7 mouse cellular contexts compared by ENCODE assay signal in the genomic region with DNA sequence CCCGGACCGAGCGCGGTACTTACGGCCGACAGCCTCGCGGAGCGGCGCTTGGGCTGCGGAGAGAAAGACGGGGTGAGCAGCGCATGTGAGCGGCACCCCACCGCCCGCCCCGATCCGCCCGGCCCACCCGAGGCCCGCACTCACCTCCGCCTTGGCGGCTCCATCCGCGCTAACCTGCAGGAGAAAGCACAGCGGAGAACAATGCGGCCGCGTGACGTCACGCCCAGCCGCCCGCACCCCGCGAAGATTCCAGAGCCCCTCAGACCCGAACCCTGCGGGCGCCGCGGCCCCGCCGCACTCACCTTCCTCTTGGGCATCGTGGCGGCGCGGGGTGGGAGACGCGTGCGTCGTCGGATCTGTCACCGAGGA. TPM values are rescaled to one million over a fixed set of nuclear protein-coding genes. Genes with fewer than 3 reads are reported as not detected.
DNase-seq lines count a peak whose midpoint lies in the region; ATAC-seq and TF ChIP-seq lines count a peak whose summit lies in the region.

No protein-coding gene starts in this region.

- H3K9me3 ChIP-seq in lung, postnatal 0 days (ENCODE audit: low read length) = no peaks in the 10 kb centered on the region
- no peaks in the 10 kb centered on the region for H3K9me3 ChIP-seq in limb, embryonic 15.5 days
- H3K9me3 ChIP-seq in stomach, embryonic 16.5 days (replicated peaks; ENCODE audit: control insufficient read depth, low read length) = no peaks in the 10 kb centered on the region

- 1% methylated on average over 44 of the region's 52 CpGs for WGBS in lung, postnatal 0 days
- under 1% methylated on average over 43 of the region's 52 CpGs for WGBS in limb, embryonic 15.5 days
- WGBS in stomach, embryonic 16.5 days = under 1% methylated on average over 52 of the region's 52 CpGs

- H3K4me2 ChIP-seq in lung, postnatal 0 days (replicated peaks; ENCODE audit: low read depth, low read length) = peak overlapping the region; percentile 83
- H3K4me2 ChIP-seq in limb, embryonic 15.5 days = peak overlapping the region; percentile 67
- H3K4me2 ChIP-seq in stomach, embryonic 16.5 days (ENCODE audit: low read depth, low read length) = peak overlapping the region; percentile 88

- peak overlapping the region; percentile 83 for H3K4me3 ChIP-seq in lung, postnatal 0 days (ENCODE audit: low read depth, low read length)
- H3K4me3 ChIP-seq in limb, embryonic 15.5 days = peak overlapping the region; percentile 95
- peak overlapping the region; percentile 77 for H3K4me3 ChIP-seq in stomach, embryonic 16.5 days (replicated peaks; ENCODE audit: low read length)

- TF ChIP-seq CTCF in lung, postnatal 0 days (IDR thresholded peaks at IDR 0.05) = no peak

- peak overlapping the region; percentile 87 for H3K9ac ChIP-seq in lung, postnatal 0 days (replicated peaks; ENCODE audit: low read depth)
- H3K9ac ChIP-seq in limb, embryonic 15.5 days = peak overlapping the region; percentile 90
- peak overlapping the region; percentile 92 for H3K9ac ChIP-seq in stomach, embryonic 16.5 days (ENCODE audit: low read length)

- H3K36me3 ChIP-seq in lung, postnatal 0 days (ENCODE audit: insufficient read depth, low read length) = peaks cover 9% of the 10 kb centered on the region; the same call in 1 of the 2 replicates
- H3K36me3 ChIP-seq in limb, embryonic 15.5 days = peaks cover 34% of the 10 kb centered on the region
- peaks cover 19% of the 10 kb centered on the region for H3K36me3 ChIP-seq in stomach, embryonic 16.5 days (ENCODE audit: control insufficient read depth, insufficient read depth, low read length)

- no peak for DNase-seq in lung, postnatal 0 days (ENCODE audit: low spot score)
- DNase-seq in lung, postnatal 25 days (ENCODE audit: low spot score) = no peak
- DNase-seq in right cerebral cortex, postnatal 4 days = no peak
- DNase-seq in embryo, embryonic 10.5 days (ENCODE audit: low spot score) = no peak

- peaks cover 8% of the 10 kb centered on the region; the same call in 1 of the 2 replicates for H3K4me1 ChIP-seq in lung, postnatal 0 days (ENCODE audit: insufficient read depth, low read depth, low read length)
- peaks cover 20% of the 10 kb centered on the region for H3K4me1 ChIP-seq in limb, embryonic 15.5 days
- peaks cover 14% of the 10 kb centered on the region for H3K4me1 ChIP-seq in stomach, embryonic 16.5 days (ENCODE audit: control insufficient read depth, insufficient read depth, low read length)

- no peak for TF ChIP-seq EP300 in lung, postnatal 0 days (IDR thresholded peaks at IDR 0.05)

- peak overlapping the region; percentile 95 for H3K27ac ChIP-seq in lung, postnatal 0 days (ENCODE audit: low read length)
- peak overlapping the region; percentile 97 for H3K27ac ChIP-seq in limb, embryonic 15.5 days
- peak overlapping the region; percentile 97 for H3K27ac ChIP-seq in stomach, embryonic 16.5 days (ENCODE audit: low read length)

- no peaks in the 10 kb centered on the region for H3K27me3 ChIP-seq in lung, postnatal 0 days (replicated peaks; ENCODE audit: insufficient read depth, low read length)
- H3K27me3 ChIP-seq in limb, embryonic 15.5 days = no peaks in the 10 kb centered on the region
- no peaks in the 10 kb centered on the region for H3K27me3 ChIP-seq in stomach, embryonic 16.5 days (ENCODE audit: control insufficient read depth, insufficient read depth, low read length)

- peak; percentile 36 for ATAC-seq in lung, postnatal 0 days
- 0 out of 2 replicates have a peak, but pooled peaks have one; percentile 41 for ATAC-seq in erythroblast, adult 5-6 weeks (replicated peaks; ENCODE audit: low FRiP score, poor library complexity, severe bottlenecking)
- ATAC-seq in limb, embryonic 15.5 days (ENCODE audit: insufficient number of reproducible peaks, low FRiP score, low TSS enrichment, low read depth) = peak; percentile 50
- ATAC-seq in stomach, embryonic 16.5 days (ENCODE audit: insufficient read depth, low FRiP score) = peak; percentile 55

RNA-seq across cellular contexts. Expression of gene Hmgn1, which starts 0.3 kb away (rescaled TPM):
- polyA plus RNA-seq in lung, postnatal 0 days (2015; fragmentation: Nextera tagmentation; extraction: Ambion mirVana) = 279 and 307 TPM in 2 replicates
- total RNA-seq in erythroblast, adult 5-6 weeks (2015; ENCODE audit: low replicate concordance) = 27.8 and 30.0 TPM in 2 replicates
- 14.2 and 15.1 TPM in 2 replicates for total RNA-seq in erythroblast, adult 5-6 weeks (2017; ENCODE audit: low replicate concordance)
- polyA plus RNA-seq in limb, embryonic 15.5 days (2015; fragmentation: Nextera tagmentation; extraction: Ambion mirVana) = 553 and 582 TPM in 2 replicates
- 480 and 562 TPM in 2 replicates for polyA plus RNA-seq in stomach, embryonic 16.5 days (2015; fragmentation: Nextera tagmentation; extraction: Ambion mirVana)

RNA-seq across cellular contexts. Expression of gene Wrb, which starts 17.9 kb away (rescaled TPM):
- polyA plus RNA-seq in lung, postnatal 0 days (2015; fragmentation: Nextera tagmentation; extraction: Ambion mirVana) = 25.3 and 28.6 TPM in 2 replicates
- total RNA-seq in erythroblast, adult 5-6 weeks (2015; ENCODE audit: low replicate concordance) = 0.77 and 2.5 TPM in 2 replicates
- total RNA-seq in erythroblast, adult 5-6 weeks (2017; ENCODE audit: low replicate concordance) = 0.98 and 3.0 TPM in 2 replicates
- 47.2 and 49.1 TPM in 2 replicates for polyA plus RNA-seq in limb, embryonic 15.5 days (2015; fragmentation: Nextera tagmentation; extraction: Ambion mirVana)
- polyA plus RNA-seq in stomach, embryonic 16.5 days (2015; fragmentation: Nextera tagmentation; extraction: Ambion mirVana) = 55.4 and 63.1 TPM in 2 replicates

RNA-seq across cellular contexts. Expression of gene Brwd1, which starts 44.9 kb away (rescaled TPM):
- polyA plus RNA-seq in lung, postnatal 0 days (2015; fragmentation: Nextera tagmentation; extraction: Ambion mirVana) = 38.2 and 42.5 TPM in 2 replicates
- 10.4 and 10.6 TPM in 2 replicates for total RNA-seq in erythroblast, adult 5-6 weeks (2015; ENCODE audit: low replicate concordance)
- total RNA-seq in erythroblast, adult 5-6 weeks (2017; ENCODE audit: low replicate concordance) = 9.3 and 11.8 TPM in 2 replicates
- polyA plus RNA-seq in limb, embryonic 15.5 days (2015; fragmentation: Nextera tagmentation; extraction: Ambion mirVana) = 76.8 and 80.4 TPM in 2 replicates
- polyA plus RNA-seq in stomach, embryonic 16.5 days (2015; fragmentation: Nextera tagmentation; extraction: Ambion mirVana) = 68.6 and 70.0 TPM in 2 replicates
